Mouse (Mus musculus) kidney, embryonic 16.5 days (tissue): ENCODE measurements around the gene Pnpla8. TPM values are rescaled to one million over a fixed set of nuclear protein-coding genes. Genes with fewer than 3 reads are reported as not detected.
"Not testable (repeated sequence)": the region's sequence is repeated elsewhere in the genome, so short reads cannot be mapped to it uniquely, and the experiment has no call there.

Experiments used
- ATAC-seq: fragments of 200-750 bp; cut with Nextera tagmentation; 2 replicates; pipeline ENCODE4 v1.8.0; 2017; ENCODE audit warnings: moderate TSS enrichment; ENCODE audit not compliant: low FRiP score, low TSS enrichment
- H3K27ac ChIP-seq: fragments of 300-500 bp; sonication (generic); 2 replicates; pipeline ENCODE4 v1.5.1; 2014; ENCODE audit warnings: low read length
- H3K27me3 ChIP-seq: fragments of 300-500 bp; sonication (generic); 2 replicates; pipeline ENCODE4 v1.6.1; 2014; ENCODE audit warnings: low read length, control low read depth, mixed read lengths; ENCODE audit not compliant: insufficient read depth
- H3K36me3 ChIP-seq: fragments of 300-500 bp; sonication (generic); 2 replicates; pipeline ENCODE4 v1.6.1; 2014; ENCODE audit warnings: low read length, control low read depth, mixed read lengths; ENCODE audit not compliant: insufficient read depth
- H3K4me1 ChIP-seq: fragments of 300-500 bp; sonication (generic); 2 replicates; pipeline ENCODE4 v1.6.1; 2014; ENCODE audit warnings: low read length, control low read depth, mixed read lengths; ENCODE audit not compliant: insufficient read depth
- H3K4me2 ChIP-seq: fragments of 300-500 bp; sonication (generic); replicated peaks from 2 replicates; pipeline ENCODE4 v1.6.1; 2014; ENCODE audit warnings: low read depth, low read length
- H3K4me3 ChIP-seq: fragments of 300-500 bp; sonication (generic); 2 replicates; pipeline ENCODE4 v1.5.1; 2014; ENCODE audit warnings: mild to moderate bottlenecking, low read length
- H3K9ac ChIP-seq: fragments of 300-500 bp; sonication (generic); replicated peaks from 2 replicates; pipeline ENCODE4 v1.6.1; 2014; ENCODE audit warnings: low read length
- H3K9me3 ChIP-seq: fragments of 300-500 bp; sonication (generic); 2 replicates; pipeline ENCODE4 v1.6.1; 2016; ENCODE audit warnings: low read length, control low read depth
- WGBS: fragments of 180-500 bp; shearing (Covaris S2); extraction: QIAGEN DNeasy Blood & Tissue Kit; methylation state at CpG from one replicate; pipeline ENCODE4 v1.1.7; 2014; 5-methylcytosine and 5-hydroxymethylcytosine counted together
- polyA plus RNA-seq: library from polyadenylated mRNA; unstranded; fragments of >200 nt; fragmentation: Nextera tagmentation; extraction: Ambion mirVana; gene quantifications from 2 replicates; pipeline ENCODE4 v1.2.1, GENCODE M21; 2015

Gene Pnpla8
- 78.0 and 81.1 TPM in 2 replicates for polyA plus RNA-seq

GRCm38 (mm10) chr12:44221070-44221469 lies at the start of gene Pnpla8:
Pnpla8 (plus strand) TSS chr12:44221370.
- ATAC-seq, result not testable (repeated sequence)
- 90% methylated on average over 2 of the region's 2 CpGs for WGBS

DNA sequence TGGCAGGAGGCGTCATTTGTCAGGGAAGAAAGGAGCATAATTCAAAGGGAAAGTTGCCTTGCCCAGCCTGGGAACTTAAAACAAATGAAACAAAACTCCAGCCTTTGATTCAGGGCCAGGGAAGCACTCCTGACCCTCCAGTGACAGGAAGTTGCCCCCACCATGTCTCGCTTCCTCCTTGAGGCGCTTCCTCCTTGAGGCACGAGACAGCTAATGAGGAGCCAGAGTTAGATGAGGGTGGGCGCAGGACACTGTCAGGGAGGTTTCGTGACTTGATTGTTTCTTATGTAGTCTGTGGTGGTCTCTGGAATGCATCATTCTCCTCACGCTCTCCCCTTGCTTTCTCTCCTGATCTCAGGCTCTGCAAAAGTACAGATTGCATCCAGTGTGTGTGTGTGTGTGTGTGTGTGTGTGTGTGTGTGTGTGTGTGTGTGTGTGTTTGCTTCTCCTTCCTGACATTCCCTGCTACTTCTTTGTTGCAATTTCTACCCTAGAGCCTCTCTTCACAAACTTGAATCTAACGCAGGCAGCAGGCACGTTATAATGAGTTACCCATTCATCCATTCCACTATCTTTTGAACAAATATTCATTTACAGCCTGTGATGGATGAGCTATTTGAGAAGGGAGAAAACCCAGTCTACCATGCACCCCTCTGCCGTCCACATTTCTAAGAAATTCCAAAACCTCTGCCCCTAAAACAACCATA lies 44.7 kb upstream of the Pnpla8 start:
- Histone ChIP-seq H3K4me1 (0 out of 2 replicates have a peak, but pooled peaks cover 9% of the 10 kb centered on the region), H3K27ac (no peak overlapping the region), H3K36me3 (no peaks in the 10 kb centered on the region), H3K9me3 (no peaks in the 10 kb centered on the region), H3K4me2 (peak overlapping the region; percentile 32; the same call in 1 of the 2 replicates), H3K9ac (no peak overlapping the region), H3K4me3 (no peak overlapping the region), H3K27me3 (no peaks in the 10 kb centered on the region)
- peak; percentile 63; the same call in 1 of the 2 replicates for ATAC-seq
- WGBS, result 26% methylated on average over 10 of the region's 10 CpGs

More at GRCm38 (mm10) chr12:44221070-44221469, at the start of gene Pnpla8:
- Histone ChIP-seq H3K4me2 (peak within 1 kb of the TSS; percentile 80), H3K9ac (peak within 1 kb of the TSS; percentile 84), H3K4me3 (peak within 1 kb of the TSS; percentile 68)
- H3K27ac ChIP-seq, H3K27me3 ChIP-seq, H3K9me3 ChIP-seq, H3K4me1 ChIP-seq, H3K36me3 ChIP-seq: not testable (repeated sequence)

GRCm38 (mm10) chr12:44177038-44177355 lies 44.2 kb upstream of the Pnpla8 start:
- 0 out of 2 replicates have a peak, but pooled peaks cover 9% of the 10 kb centered on the region for H3K4me1 ChIP-seq
- H3K36me3 ChIP-seq, result no peaks in the 10 kb centered on the region
- H3K4me3 ChIP-seq, result no peak overlapping the region
- H3K9me3 ChIP-seq, result no peaks in the 10 kb centered on the region
- H3K27ac ChIP-seq, result no peak overlapping the region
- no peaks in the 10 kb centered on the region for H3K27me3 ChIP-seq
- ATAC-seq, result no peak
- H3K9ac ChIP-seq, result no peak overlapping the region
- H3K4me2 ChIP-seq, result no peak overlapping the region
- WGBS, result 78% methylated on average over 2 of the region's 2 CpGs

DNA sequence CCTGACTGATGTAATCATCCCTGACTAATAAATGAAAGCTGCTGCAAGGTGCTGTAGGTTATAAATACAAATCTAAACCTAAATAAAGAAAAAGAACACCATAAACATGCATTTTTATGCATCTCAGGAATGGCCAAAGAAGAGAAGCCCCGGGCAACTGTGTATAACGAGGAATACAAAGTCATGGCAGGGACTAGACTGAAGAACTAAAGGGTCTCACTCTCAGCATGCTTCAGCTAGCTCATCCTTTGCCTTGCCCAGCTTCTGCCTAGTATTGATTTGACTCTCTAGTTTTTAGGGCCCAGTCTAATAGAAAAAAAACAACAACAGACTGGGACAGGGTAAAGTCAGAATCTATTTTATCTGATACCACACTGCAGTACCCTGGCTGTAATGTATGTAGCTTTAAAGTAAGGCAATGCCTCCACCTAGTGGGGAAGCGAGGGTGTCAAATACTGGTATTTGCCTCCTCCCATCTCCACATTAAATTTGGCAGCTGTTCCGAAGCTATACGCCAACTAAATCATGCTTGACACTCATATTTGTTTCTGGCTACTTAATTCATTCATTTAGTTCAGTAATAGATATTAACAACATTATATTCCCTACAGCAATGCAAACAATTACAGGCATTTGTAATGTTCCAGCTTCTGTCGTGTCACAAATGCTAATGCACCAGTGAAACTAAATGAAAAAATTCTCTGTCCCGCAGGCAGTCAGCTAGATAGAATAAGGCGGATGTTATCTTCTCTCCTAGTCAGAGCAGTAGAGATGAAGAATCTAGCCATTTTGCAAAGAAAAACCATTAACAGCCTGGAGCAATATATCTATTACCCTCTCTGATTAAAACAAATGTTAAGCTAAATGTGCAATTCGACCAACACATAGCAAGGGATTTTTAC lies 39.8 kb upstream of the Pnpla8 start:
- Histone ChIP-seq H3K9me3 (no peaks in the 10 kb centered on the region), H3K4me2 (no peak overlapping the region), H3K27me3 (no peaks in the 10 kb centered on the region), H3K36me3 (no peaks in the 10 kb centered on the region), H3K4me1 (0 out of 2 replicates have a peak, but pooled peaks cover 5% of the 10 kb centered on the region), H3K9ac (no peak overlapping the region), H3K4me3 (no peak overlapping the region), H3K27ac (no peak overlapping the region)
- 49% methylated on average over 9 of the region's 9 CpGs for WGBS
- peak; percentile 80; the same call in 1 of the 2 replicates for ATAC-seq

- WGBS, result 40% methylated on average over 4 of the region's 4 CpGs
- no peak overlapping the region for H3K27ac ChIP-seq
- no peaks in the 10 kb centered on the region for H3K27me3 ChIP-seq
- no peak overlapping the region for H3K4me2 ChIP-seq
- H3K9ac ChIP-seq, result no peak overlapping the region
- H3K36me3 ChIP-seq, result no peaks in the 10 kb centered on the region; the same call in 1 of the 2 replicates
- H3K9me3 ChIP-seq, result no peaks in the 10 kb centered on the region
- 0 out of 2 replicates have a peak, but pooled peaks cover 2% of the 10 kb centered on the region for H3K4me1 ChIP-seq
- H3K4me3 ChIP-seq, result no peak overlapping the region
- ATAC-seq, result no peak
These were observed 23.2 kb upstream of the Pnpla8 start for GRCm38 (mm10) chr12:44197873-44198525.

GRCm38 (mm10) chr12:44209141-44209823 lies 11.9 kb upstream of the Pnpla8 start:
- Histone ChIP-seq H3K9ac (peak overlapping the region; percentile 95), H3K4me1 (0 out of 2 replicates have a peak, but pooled peaks cover 7% of the 10 kb centered on the region), H3K9me3 (no peaks in the 10 kb centered on the region), H3K36me3 (peaks cover 10% of the 10 kb centered on the region; the same call in 1 of the 2 replicates), H3K27ac (peak overlapping the region; percentile 85), H3K4me3 (peak overlapping the region; percentile 84), H3K27me3 (no peaks in the 10 kb centered on the region), H3K4me2 (peak overlapping the region; percentile 83)
- WGBS, result under 1% methylated on average over 37 of the region's 37 CpGs
- ATAC-seq, result peak; percentile 44; the same call in 1 of the 2 replicates

DNA sequence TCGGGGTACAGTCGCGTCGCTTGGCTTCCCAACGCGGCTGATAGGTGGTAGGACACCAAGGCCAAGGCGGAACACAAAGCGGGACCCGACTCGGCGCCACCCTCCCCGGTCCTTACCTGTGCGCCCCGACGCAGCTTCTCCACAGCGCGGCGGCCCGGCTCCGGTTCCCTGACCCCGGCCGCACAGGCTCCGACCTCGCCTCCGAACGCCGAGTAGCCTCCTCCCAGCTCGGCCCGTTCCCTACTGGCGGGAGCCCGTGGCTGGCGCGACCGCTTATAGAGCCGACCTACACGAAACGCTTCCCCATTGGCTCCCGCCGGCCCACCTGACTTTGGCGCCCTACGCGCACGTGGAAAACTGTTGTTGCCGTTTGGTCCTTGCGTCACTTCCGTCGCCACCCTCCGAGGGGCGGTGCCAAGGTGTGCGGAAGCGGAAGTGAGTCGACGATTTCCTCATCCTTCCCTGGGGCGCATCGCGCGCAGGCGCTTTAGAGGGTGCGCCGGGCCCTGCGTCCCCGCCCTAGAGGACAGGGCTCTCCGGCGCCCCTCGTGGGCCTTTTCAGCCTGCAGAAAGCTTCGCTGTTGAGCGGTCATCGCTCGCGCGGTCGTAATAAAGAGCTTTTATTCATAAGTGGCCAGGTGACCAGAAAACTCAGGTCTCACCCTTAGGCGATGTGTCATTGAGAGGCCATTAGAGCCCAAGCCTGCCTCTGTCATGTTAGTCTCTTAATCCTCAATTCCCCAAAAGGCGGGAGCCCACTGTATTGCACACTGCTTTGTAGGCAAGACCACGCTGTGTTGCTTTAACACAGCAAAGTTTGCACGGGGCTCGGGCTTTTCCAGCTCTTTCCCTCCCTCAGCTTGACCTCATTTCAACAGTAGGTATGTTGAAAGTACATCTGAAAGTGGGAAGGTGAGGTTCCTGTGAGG lies 11.1 kb upstream of the Pnpla8 start, which contains the start of gene Dnajb9:
Dnajb9 (minus strand) TSS at position 503 of the 929 bp plus-strand sequence.
- WGBS, result under 1% methylated on average over 77 of the region's 77 CpGs
- H3K9ac ChIP-seq, result peak within 1 kb of the TSS; percentile 95

GRCm38 (mm10) chr12:44211555-44211954 lies 9.6 kb upstream of the Pnpla8 start:
- Histone ChIP-seq H3K27me3 (no peaks in the 10 kb centered on the region), H3K27ac (no peak overlapping the region), H3K9me3 (no peaks in the 10 kb centered on the region), H3K4me3 (no peak overlapping the region), H3K4me2 (no peak overlapping the region), H3K4me1 (0 out of 2 replicates have a peak, but pooled peaks cover 7% of the 10 kb centered on the region), H3K9ac (no peak overlapping the region), H3K36me3 (no peaks in the 10 kb centered on the region)
- no peak for ATAC-seq
- WGBS, result 87% methylated on average over 3 of the region's 3 CpGs

More for the DNA sequence above, 11.1 kb upstream of the Pnpla8 start, which contains the start of gene Dnajb9:
- H3K27me3 ChIP-seq, result no peaks in the 10 kb centered on the region
- H3K4me3 ChIP-seq, result peak within 1 kb of the TSS; percentile 84
- H3K27ac ChIP-seq, result peak within 1 kb of the TSS; percentile 85
- H3K9me3 ChIP-seq, result no peaks in the 10 kb centered on the region
- peak within 1 kb of the TSS; percentile 83 for H3K4me2 ChIP-seq
- peaks cover 7% of the 10 kb centered on the region; the same call in 1 of the 2 replicates for H3K36me3 ChIP-seq
- peak; percentile 99 for ATAC-seq
- 0 out of 2 replicates have a peak, but pooled peaks cover 7% of the 10 kb centered on the region for H3K4me1 ChIP-seq
